22 mouse cellular contexts compared by ENCODE assay signal in genomic region chr7:125474535-125474934, GRCm38 (mm10). TPM values are rescaled to one million over a fixed set of nuclear protein-coding genes. Genes with fewer than 3 reads are reported as not detected.
A peak's percentile ranks its signal among the peaks of the same experiment; 100 is the strongest.
DNase-seq lines count a peak whose midpoint lies in the region; ATAC-seq and TF ChIP-seq lines count a peak whose summit lies in the region.
"Had no signal": no experiment of that assay in that cellular context is flagged by ENCODE, and none has a peak within 500 bp of the region (broad histone marks: within the 10 kb centered on the region; RNA-seq: fewer than 3 reads in every experiment).

No protein-coding gene starts in this region.

- TF ChIP-seq POLR2A in brain, embryonic 14.5 days (IDR thresholded peaks at IDR 0.05; ENCODE audit: borderline replicate concordance, extremely low read depth, insufficient read depth, insufficient read length, poor library complexity, severe bottlenecking) = no peak

- no peak overlapping the region for H3K4me2 ChIP-seq in heart, embryonic 16.5 days (ENCODE audit: low read depth, low read length)
- no peak overlapping the region for H3K4me2 ChIP-seq in midbrain, postnatal 0 days (ENCODE audit: low read depth, low read length, poor library complexity, severe bottlenecking)
- no peak overlapping the region for H3K4me2 ChIP-seq in midbrain, embryonic 13.5 days (replicated peaks)
- H3K4me2 ChIP-seq: limb, embryonic 15.5 days; midbrain, embryonic 11.5 days; neural tube, embryonic 15.5 days had no signal

- no peak for ATAC-seq in heart, embryonic 16.5 days (replicated peaks; ENCODE audit: extremely low read depth, insufficient read depth, low FRiP score)
- ATAC-seq in midbrain, postnatal 0 days (ENCODE audit: low FRiP score) = no peak
- no peak for ATAC-seq in midbrain, embryonic 13.5 days
- ATAC-seq: forebrain, embryonic 14.5 days had no signal

- H3K36me3 ChIP-seq in heart, embryonic 16.5 days (ENCODE audit: control insufficient read depth, insufficient read depth) = peaks cover 7% of the 10 kb centered on the region
- peaks cover 52% of the 10 kb centered on the region for H3K36me3 ChIP-seq in midbrain, embryonic 10.5 days
- H3K36me3 ChIP-seq in midbrain, postnatal 0 days (ENCODE audit: insufficient read depth, low read length) = peaks cover 10% of the 10 kb centered on the region
- H3K36me3 ChIP-seq in midbrain, embryonic 13.5 days = peaks cover 34% of the 10 kb centered on the region

- peak overlapping the region; percentile 91 for H3K27ac ChIP-seq in heart, embryonic 16.5 days (ENCODE audit: low read length)
- H3K27ac ChIP-seq in midbrain, embryonic 10.5 days (replicated peaks) = 0 out of 2 replicates have a peak overlapping the region, but pooled peaks have one; percentile 6
- no peak overlapping the region for H3K27ac ChIP-seq in midbrain, postnatal 0 days (ENCODE audit: low read depth, low read length)
- H3K27ac ChIP-seq in midbrain, embryonic 13.5 days = no peak overlapping the region
- H3K27ac ChIP-seq: embryonic facial prominence, embryonic 10.5 days; limb, embryonic 15.5 days had no signal

- peaks cover 55% of the 10 kb centered on the region for H3K4me1 ChIP-seq in heart, embryonic 16.5 days (ENCODE audit: control insufficient read depth, insufficient read depth, low read length)
- peaks cover 32% of the 10 kb centered on the region for H3K4me1 ChIP-seq in midbrain, embryonic 10.5 days
- H3K4me1 ChIP-seq in midbrain, postnatal 0 days (ENCODE audit: insufficient read depth, low read length) = no peaks in the 10 kb centered on the region
- peaks cover 24% of the 10 kb centered on the region for H3K4me1 ChIP-seq in midbrain, embryonic 13.5 days (replicated peaks)

- 67% methylated on average over 4 of the region's 4 CpGs for WGBS in heart, embryonic 16.5 days
- 85% methylated on average over 4 of the region's 4 CpGs for WGBS in midbrain, embryonic 10.5 days
- 78% methylated on average over 4 of the region's 4 CpGs for WGBS in midbrain, postnatal 0 days
- 88% methylated on average over 4 of the region's 4 CpGs for WGBS in midbrain, embryonic 13.5 days

- H3K9me3 ChIP-seq in heart, embryonic 16.5 days (replicated peaks; ENCODE audit: control insufficient read depth, low read length) = no peaks in the 10 kb centered on the region
- H3K9me3 ChIP-seq in midbrain, embryonic 10.5 days (replicated peaks) = no peaks in the 10 kb centered on the region
- H3K9me3 ChIP-seq in midbrain, postnatal 0 days (ENCODE audit: low read length) = no peaks in the 10 kb centered on the region
- no peaks in the 10 kb centered on the region for H3K9me3 ChIP-seq in midbrain, embryonic 13.5 days
- H3K9me3 ChIP-seq: embryonic facial prominence, embryonic 10.5 days; hindbrain, embryonic 10.5 days; limb, embryonic 15.5 days; neural tube, embryonic 15.5 days had no signal

- H3K4me3 ChIP-seq in heart, embryonic 16.5 days (ENCODE audit: low read length) = no peak overlapping the region
- no peak overlapping the region for H3K4me3 ChIP-seq in midbrain, embryonic 10.5 days
- no peak overlapping the region for H3K4me3 ChIP-seq in midbrain, postnatal 0 days (ENCODE audit: low read depth, low read length)
- H3K4me3 ChIP-seq in midbrain, embryonic 13.5 days (replicated peaks) = no peak overlapping the region
- H3K4me3 ChIP-seq: embryonic facial prominence, embryonic 10.5 days; hindbrain, embryonic 10.5 days; limb, embryonic 15.5 days; neural tube, embryonic 15.5 days had no signal

- no peak for TF ChIP-seq CTCF in midbrain, postnatal 0 days (IDR thresholded peaks at IDR 0.05)
- TF ChIP-seq CTCF in brain, embryonic 14.5 days (IDR thresholded peaks at IDR 0.05; ENCODE audit: borderline replicate concordance, extremely low read depth, insufficient read depth, insufficient read length) = no peak

- H3K27me3 ChIP-seq in heart, embryonic 16.5 days (ENCODE audit: control insufficient read depth, insufficient read depth, low read length) = no peaks in the 10 kb centered on the region
- no peaks in the 10 kb centered on the region for H3K27me3 ChIP-seq in midbrain, embryonic 10.5 days (ENCODE audit: low read depth, poor library complexity, severe bottlenecking)
- H3K27me3 ChIP-seq in midbrain, postnatal 0 days (ENCODE audit: insufficient read depth, low read length) = no peaks in the 10 kb centered on the region
- H3K27me3 ChIP-seq in midbrain, embryonic 13.5 days = no peaks in the 10 kb centered on the region
- H3K27me3 ChIP-seq: limb, embryonic 15.5 days; neural tube, embryonic 15.5 days had no signal

- no peak for DNase-seq in heart, adult 9 months (ENCODE audit: low spot score in 2 of 2)
- DNase-seq in midbrain, embryonic 10.5 days (ENCODE audit: low spot score) = no peak
- no peak for DNase-seq in midbrain, postnatal 0 days (ENCODE audit: low spot score)
- peak; percentile 26 for DNase-seq in brain, embryonic 14.5 days (ENCODE audit: low read depth)
- DNase-seq in right cerebral cortex, postnatal 14 days = no peak
- DNase-seq: adrenal gland, postnatal 10 days; cerebellum, adult 18-20 months; cerebellum, postnatal 36 days; kidney, adult 8-10 months; kidney, postnatal 36 days; layer of hippocampus, adult 9-11 months; lung, postnatal 14 days; right cerebral cortex, postnatal 4 days; thymus, adult 18-20 months had no signal

- no peak overlapping the region; the same call in 1 of the 2 replicates for H3K9ac ChIP-seq in heart, embryonic 16.5 days (ENCODE audit: low read length)
- no peak overlapping the region for H3K9ac ChIP-seq in midbrain, postnatal 0 days (replicated peaks; ENCODE audit: low read length, poor library complexity, severe bottlenecking)
- H3K9ac ChIP-seq in midbrain, embryonic 13.5 days (replicated peaks) = no peak overlapping the region
- H3K9ac ChIP-seq: limb, embryonic 15.5 days; neural tube, embryonic 15.5 days had no signal

RNA-seq across cellular contexts. Expression of gene Nsmce1, which starts 16.9 kb away (rescaled TPM):
- 94.9 and 102 TPM in 2 replicates for polyA plus RNA-seq in heart, embryonic 16.5 days (2015; fragmentation: Nextera tagmentation; extraction: Ambion mirVana)
- polyA plus RNA-seq in midbrain, embryonic 10.5 days (2016; fragmentation: Nextera tagmentation; extraction: Ambion mirVana) = 129 and 133 TPM in 2 replicates
- total RNA-seq in midbrain, postnatal 0 days (2014; rRNA removed) = 23.1 and 25.2 TPM in 2 replicates
- polyA plus RNA-seq in midbrain, postnatal 0 days (2015; fragmentation: Nextera tagmentation; extraction: Ambion mirVana) = 77.8 and 81.9 TPM in 2 replicates
- 61.6 and 79.0 TPM in 2 replicates for polyA plus RNA-seq in brain, embryonic 14.5 days (2012; rRNA removed)
- 110 and 116 TPM in 2 replicates for polyA plus RNA-seq in midbrain, embryonic 13.5 days (2015; fragmentation: Nextera tagmentation; extraction: Ambion mirVana)

RNA-seq across cellular contexts. Expression of gene Kdm8, which starts 30.1 kb away (rescaled TPM):
- 6.3 and 7.4 TPM in 2 replicates for polyA plus RNA-seq in heart, embryonic 16.5 days (2015; fragmentation: Nextera tagmentation; extraction: Ambion mirVana)
- polyA plus RNA-seq in midbrain, embryonic 10.5 days (2016; fragmentation: Nextera tagmentation; extraction: Ambion mirVana) = 14.8 and 15.5 TPM in 2 replicates
- 5.4 and 8.8 TPM in 2 replicates for total RNA-seq in midbrain, postnatal 0 days (2014; rRNA removed)
- 2.6 and 3.2 TPM in 2 replicates for polyA plus RNA-seq in midbrain, postnatal 0 days (2015; fragmentation: Nextera tagmentation; extraction: Ambion mirVana)
- 6.3 and 8.1 TPM in 2 replicates for polyA plus RNA-seq in brain, embryonic 14.5 days (2012; rRNA removed)
- polyA plus RNA-seq in midbrain, embryonic 13.5 days (2015; fragmentation: Nextera tagmentation; extraction: Ambion mirVana) = 6.2 and 6.9 TPM in 2 replicates

Comparison
In these comparisons a context has a peak if more than half of its experiments do, and no peak if none do; other contexts are left out.
1. H3K27ac ChIP-seq: peak in heart, embryonic 16.5 days (single experiment) and midbrain, embryonic 10.5 days (single experiment); none in midbrain, postnatal 0 days (single experiment) and midbrain, embryonic 13.5 days (single experiment).